Mouse (Mus musculus) spleen, postnatal 10 days (tissue): ENCODE measurements around the gene Gpr18.
A peak's percentile ranks its signal among the peaks of the same experiment; 100 is the strongest.

Source experiments
- DNase-seq, 2 experiments: peaks; one replicate each; pipeline ENCODE4 v3.0.0; 2021 to 2022; ENCODE audit warnings: low spot score in 2 of 2

Gene Gpr18

DNA sequence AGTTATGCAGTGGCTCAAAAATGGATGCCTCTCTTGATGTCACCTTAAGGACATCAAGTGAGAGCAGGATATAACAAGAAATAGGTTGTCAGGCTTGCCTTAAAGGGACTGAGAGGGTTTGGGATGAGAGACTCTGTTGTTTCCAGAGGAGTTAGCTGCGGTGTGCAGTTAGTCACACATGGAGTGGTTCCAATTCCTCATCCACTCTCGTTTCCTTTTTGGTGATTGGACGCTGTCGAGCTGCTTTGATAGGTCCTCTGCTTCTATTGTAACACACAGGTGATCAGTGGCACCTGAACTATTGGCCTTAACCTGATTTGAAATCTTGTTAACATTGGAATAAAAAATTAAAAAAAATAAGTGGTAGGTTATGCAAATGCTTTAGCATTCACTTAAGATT, 7.2 kb upstream of the Gpr18 start:
- no peak for DNase-seq

DNA sequence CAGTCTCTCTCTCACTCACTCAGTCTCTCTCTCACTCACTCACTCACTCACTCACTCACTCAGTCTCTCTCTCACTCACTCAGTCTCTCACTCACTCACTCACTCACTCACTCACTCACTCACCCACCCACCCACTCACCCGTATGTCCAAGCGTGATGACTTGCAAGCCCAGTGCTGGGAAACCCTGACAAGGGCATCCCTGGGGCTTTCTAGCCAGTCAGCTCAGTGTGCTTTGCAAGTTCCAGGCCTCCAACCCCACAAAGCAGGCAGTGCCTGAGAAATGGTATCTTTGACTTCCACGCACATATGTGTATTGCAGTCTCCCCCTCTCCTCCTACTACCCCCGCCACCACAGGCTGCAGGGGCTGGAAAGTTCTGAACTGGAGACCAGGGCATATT, 6.4 kb upstream of the Gpr18 start:
- peak in 1 of 2 experiments; percentile 6 for DNase-seq

DNA sequence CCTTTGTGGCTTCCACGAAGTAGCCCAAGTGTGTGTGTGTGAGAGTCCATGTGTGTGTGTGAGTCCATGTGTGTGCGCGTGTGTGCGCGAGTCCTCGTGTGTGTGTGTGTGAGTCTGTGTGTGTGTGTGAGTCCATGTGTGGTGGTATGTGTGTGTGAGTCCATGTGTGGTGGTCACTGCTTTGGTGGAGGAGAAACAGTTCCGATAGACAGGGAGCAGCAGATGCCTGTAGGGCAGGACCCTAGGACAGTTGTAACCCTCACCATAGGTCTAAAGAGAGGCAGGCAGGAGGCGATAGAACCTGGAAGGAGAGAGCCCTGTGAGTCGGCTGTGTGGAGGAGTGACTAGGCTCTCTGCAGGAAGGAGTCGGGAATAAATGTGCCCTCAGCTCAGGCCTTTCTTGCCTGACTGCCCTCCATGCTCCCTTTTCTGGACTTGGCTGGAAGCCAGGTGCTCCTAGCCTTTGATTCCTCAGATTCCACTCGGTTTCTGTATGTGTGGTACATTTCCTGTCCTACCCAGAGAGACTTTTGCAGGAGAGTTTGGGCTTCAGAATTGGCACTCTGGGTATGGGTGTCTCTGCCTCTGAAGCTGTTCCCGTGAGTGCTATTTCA, 5.0 kb upstream of the Gpr18 start:
- peak in 1 of 2 experiments; percentile 18 for DNase-seq

DNA sequence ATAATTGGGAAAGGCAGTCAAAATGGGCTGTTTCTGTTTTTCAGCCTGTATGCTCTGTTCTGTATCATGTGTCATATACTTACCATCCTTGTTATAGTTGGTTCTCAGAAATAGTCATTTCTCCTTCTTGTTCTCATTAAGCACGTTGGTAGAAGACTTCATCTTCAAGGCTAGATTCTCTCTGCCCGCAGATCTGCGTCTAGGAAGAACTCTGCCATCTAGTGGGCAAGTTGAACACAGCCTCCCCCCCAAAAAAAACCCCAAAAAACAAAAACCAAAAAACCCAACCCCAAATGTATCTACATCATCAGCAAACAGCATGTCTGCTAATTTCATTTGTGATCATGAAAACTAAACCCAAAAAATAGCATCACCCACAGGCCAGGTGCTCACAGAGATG, 4.2 kb upstream of the Gpr18 start:
- peak in 1 of 2 experiments; percentile 31 for DNase-seq

DNA sequence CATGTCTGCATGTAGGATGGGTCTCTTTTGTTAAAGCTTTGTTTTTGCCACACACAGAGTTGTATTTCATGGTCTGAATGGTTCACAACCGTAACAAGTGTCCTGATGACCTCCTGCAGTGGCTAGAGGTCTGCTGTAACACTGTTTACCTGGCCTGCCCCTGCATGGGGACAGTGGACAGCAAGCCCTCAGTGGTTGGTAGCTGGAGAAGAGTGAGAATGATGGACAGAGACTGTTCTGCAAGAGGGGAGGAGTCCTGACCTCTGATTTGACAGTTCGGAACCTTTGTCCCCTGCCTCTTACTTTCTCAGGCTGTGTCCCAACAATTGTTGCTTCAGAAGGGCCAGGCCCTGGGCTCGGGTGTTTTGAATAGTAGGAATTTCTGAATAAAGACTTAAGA, 2.7 kb upstream of the Gpr18 start:
- peak in 1 of 2 experiments; percentile 7 for DNase-seq

DNA sequence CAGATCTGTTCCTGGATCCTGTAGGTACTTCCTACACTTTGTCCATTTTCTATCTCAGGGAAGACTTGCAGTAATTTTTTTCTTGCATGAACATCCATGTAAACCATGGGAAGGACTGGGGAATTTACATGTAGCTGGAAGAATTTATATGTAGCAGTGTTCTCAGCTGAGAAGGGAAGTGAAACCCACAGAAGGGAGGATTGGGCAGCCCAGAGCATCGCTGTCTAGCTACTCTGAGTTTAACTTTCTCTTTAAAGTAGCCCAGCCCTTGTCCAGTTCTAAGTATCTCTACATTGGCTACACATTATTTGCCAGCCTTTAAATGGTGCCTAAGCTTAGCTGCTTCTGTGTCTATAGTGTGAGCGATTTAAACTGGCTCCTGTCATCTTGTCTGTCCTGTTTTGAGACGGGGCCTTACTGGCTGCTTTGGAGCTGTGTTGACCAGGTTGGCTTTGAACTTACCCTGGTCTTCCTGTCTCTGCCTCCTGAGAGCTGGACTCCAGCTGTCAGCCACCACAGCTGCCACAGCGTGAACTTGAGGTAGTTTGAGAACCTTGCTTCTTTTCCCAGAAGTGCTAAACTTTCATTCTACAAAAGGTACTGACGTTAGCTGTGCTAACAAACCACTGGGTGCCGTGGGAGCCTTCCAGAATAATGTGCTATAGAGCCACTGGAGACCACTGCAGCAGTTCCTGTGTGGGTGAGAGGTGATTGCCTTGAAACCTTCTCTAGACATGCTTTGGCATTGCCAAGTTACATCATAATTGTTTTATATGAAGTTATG, 922 bp upstream of the Gpr18 start:
- DNase-seq: no peak

DNA sequence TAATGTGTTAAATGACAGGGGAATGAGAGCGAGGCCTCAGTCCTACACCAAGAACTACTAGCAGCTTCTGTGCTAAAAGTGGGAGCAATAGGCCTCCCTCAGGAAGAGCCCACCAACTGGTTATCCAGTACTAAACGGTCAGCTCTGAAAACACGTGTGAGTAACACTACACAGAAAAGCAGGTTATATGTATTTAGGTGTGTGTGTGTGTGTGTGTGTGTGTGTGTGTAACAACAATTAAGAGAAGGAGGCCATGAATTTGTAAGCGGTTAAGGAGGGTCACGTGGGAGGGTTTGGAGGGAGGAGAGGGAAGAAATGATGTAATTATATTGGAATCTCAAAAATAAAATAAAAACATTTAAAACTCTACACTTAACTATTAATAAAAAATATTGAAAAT, 438 bp downstream of the Gpr18 start:
- no peak for DNase-seq

DNA sequence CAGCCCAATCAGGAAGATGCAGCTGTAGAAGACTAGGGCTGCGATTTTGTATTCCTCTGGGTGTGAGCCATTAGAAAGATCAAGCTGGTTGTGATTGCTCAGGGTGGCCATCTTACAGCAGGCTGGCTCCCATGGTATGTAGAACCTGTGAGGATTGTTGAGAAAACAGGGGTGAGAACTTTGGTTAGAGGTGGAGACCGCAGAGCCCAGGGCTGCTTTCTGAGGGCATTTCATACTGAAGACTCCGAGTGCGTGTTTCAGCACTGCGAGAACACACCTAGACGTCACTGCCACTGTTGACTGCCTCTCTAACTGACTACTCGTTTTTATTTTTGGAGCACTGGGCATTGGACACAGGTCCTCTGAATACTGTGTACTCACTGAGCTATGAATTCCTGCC, 3.1 kb downstream of the Gpr18 start:
- DNase-seq: no peak

DNA sequence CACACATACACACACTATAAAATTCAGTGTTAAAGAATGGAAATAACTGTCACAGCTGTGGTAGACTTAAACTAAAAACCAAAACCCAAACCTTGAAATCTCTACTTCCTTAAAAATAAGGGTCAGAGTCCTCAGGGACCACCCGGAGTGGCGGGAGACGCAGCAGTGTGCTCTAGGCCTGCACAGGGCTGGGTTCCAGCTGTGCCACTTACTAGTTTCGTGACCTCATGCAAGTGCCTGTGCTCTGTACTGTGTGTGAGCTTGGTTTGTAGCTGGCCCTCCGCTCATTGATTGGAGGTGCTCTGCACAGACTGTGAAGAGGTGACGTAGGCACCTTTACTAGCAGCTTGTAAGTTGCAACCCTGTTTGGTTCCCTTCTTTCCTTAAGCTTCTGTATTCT, 5.7 kb downstream of the Gpr18 start:
- no peak for DNase-seq

DNA sequence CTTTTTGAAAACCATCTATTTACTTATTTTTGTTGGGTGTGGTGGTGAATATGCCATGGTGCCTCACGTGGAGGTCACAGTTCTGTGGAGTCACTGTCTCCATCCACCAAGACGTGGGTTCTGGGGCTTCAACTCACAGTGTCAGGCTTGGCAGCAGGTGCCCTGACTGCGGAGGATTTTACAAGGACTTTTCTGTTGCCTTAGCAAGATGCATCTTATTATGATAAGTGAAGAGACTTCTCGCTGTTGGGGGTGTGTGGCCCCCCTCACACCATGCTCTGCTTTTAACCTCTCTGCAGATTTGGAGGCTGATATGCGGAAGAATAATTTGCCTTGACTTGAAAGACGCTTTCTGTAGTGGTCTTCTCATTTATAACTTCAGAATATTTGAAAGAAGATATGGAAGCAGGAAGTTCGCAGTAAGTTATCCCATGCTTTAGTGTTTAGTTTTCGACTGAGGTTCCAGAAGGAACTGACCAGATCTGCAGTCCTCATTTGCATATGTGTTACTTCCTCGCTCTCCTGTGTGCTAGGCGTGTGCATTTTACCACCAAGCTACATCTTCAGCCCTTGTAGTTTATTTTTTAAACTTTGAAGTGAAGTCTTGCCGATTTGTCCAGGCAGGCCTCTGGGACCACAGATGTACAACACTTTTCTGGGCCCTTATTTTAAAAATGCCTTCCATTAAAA, 8.4 kb downstream of the Gpr18 start:
- no peak for DNase-seq

DNA sequence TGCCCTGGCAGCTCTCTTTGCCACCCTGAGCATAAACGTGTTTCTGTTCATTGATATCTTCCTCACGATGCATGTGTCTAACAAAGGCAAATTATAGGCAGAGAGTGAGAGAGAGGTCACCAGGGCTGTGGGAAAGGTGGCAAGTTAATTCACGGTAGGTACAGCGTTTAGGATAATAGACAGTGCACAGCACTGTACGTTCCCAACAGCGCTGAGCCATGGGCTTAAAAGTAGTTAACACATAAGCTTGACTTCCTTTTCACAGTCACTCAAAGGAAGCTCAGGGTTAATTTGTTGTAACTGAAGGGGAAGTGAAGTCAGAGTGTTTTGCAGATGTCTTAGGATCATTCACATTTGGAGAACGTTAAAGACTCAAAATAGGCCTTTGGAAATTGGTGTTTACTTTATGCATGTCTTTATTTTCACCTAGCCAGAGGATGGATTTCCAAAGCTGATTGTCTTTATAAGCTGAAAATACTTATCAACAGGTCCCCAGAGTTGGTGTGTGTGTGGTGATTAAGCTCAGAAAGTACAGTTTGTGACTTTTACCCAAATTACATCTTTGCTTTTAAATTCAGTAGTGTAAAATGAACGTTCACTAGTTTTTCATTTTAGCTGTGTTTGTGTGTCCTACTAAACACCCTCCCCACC, 9.1 kb downstream of the Gpr18 start:
- DNase-seq: no peak

DNA sequence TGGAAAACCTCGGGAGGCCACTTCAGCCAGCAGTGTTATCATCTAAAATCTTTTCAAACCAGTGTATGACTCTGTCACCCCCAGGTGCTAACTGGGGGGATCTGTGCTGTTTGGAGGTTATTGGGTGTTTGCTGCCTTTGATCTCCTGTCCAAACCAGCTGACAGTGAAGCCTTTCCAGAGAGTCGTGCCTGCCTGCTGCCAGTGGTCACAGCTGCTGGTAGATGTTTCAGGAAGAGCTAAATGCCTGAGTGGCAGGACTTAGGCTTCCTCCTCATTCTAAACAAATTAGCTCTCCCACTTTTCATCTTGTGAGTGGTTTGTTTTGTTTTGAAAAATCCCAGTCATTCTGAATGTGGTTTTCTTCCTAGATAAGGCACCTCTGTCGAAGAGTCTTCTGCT, 10.8 kb downstream of the Gpr18 start:
- no peak for DNase-seq

DNA sequence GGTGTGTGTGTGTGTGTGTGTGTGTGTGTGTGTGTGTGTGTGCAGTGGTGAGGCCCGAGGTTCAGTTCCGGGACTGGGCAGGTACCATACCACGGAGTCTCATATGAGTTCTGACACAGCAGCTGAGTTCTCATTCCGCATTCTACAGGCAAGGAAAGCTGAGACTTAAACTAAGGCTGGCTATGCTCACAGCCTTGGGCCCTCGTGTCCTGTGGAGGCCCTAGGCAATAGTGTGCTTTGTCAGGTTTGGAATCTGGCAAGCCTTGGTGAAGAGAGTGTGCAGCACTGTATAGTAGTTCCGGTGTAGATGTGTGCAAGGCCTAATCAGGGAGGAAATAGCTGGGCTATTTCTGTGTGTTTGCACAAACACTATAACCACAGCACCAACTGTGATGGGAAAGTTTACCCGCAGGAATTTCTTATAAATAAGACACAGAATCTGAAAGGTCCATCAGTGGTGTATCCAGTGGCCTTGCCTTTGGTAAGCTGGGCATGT, 12.2 kb downstream of the Gpr18 start:
- DNase-seq: no peak

DNA sequence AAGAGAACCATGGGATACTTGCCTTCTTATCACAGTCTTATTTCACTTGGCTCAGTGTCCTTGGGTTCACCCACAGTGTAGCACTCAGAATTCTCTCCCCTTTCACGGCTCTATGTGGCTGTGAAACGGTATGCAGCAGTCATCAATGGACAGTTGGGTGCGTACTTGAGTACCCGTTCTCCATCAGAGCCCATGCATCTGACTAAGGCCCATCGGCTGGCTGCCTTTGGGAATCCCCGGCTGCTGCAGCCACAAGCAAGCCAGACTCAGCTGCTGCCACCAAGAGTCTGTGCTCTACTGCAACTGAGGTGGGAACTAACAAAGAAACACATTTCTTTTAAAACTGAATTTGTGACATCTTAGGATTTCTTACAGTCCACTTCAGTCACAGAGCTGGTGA, 14.1 kb downstream of the Gpr18 start:
- DNase-seq: no peak

DNA sequence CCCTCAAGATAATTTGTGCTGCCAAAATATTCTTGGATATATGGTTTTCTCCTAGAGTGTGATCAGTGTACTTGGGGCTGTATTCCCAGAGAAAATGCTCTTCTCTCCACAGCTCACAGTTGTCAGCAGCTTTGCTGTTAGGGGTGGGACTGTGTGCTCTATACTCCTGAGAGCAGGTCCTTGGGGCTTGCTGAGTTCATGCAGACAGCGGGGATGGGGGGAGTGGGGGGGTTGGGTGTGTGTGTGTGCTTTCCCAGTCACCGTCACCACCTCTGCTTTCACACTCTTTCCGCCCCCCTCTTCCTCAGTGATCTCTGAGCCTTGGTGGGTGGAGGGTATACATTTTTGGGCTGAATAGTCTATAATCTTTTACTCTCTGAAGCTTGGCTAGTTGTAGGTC, 16.5 kb downstream of the Gpr18 start:
- no peak for DNase-seq

DNA sequence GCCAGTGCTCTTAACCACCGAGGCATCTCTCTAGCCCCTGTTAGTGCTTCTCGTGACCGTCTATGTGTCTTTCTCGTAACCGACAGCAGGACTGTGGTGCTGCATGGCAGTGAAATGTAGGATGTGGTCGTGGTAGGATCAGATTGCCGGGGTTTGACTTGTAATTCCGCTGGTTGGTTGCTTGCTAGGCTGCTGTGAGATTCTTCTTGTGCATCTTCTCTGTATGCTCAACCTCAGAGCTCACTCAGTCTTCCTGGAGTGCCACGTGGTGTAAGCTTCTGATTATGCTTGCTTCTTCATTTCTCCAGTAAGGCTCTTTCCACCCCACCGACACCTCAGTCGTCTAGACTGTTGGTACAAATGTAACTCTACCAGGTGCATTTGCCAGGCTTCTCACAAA, 17.1 kb downstream of the Gpr18 start:
- DNase-seq: no peak

DNA sequence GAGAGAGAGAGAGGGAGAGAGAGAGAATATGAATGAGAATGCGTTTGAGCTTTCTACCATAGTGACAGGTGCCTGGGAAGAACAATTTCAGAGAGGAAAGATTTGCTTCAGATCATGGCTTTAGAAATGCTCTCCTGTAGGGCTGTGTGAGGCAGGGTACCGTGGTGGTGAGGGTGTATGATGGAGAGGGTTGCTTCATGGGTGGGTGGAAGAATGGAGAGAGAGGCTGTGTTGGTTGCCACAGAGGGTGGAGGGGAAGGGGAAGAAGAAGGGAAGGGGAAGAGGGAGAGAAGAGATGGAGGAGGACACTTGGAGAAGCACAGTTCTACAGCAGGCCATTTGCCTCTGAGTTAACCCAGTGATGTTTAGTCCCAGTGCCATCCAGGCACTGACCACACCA, 17.8 kb downstream of the Gpr18 start:
- DNase-seq: no peak

DNA sequence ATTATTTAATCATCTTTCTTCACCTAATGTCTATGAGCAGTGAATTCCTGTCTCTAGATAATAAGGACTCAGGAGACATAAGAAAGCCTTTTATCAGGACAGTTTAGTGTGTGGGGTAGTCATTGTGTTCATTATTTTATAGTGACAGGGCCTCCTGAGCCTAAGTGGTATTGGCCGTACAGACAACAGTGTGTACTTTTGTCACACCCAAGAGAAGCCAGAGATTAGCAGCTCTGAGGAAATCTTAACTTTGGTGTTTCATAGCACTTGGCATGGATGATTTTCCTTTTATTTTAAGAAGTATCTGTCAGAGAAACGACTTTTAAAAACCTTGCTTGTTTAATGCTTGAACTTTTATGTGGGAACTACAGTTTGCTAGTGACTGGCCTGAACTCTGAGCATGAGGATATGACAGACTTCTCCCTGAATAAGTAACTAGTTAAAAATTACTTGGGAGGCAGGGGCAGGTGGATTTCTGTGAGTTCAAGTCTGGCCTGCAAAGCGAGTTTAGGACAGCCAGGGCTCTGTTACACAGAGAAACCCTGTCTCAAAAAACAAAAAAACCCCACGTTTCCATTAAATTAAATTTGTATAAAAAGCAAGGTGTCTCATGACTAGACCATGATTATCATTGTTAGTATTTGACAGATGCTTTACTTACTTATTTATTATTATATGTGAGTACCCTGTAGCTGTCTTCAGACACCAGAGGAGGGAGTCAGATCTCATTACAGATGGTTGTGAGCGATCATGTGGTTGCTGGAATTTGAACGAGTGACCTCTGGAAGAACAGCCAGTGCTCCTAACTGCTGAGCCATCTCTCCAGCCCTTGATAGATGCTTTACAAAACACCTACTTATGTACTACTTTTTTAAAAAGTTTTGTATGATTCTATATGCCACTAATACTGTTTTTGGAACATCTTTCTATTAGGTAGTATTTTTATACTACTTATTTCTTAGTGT, 19.2 kb downstream of the Gpr18 start:
- DNase-seq: no peak

DNA sequence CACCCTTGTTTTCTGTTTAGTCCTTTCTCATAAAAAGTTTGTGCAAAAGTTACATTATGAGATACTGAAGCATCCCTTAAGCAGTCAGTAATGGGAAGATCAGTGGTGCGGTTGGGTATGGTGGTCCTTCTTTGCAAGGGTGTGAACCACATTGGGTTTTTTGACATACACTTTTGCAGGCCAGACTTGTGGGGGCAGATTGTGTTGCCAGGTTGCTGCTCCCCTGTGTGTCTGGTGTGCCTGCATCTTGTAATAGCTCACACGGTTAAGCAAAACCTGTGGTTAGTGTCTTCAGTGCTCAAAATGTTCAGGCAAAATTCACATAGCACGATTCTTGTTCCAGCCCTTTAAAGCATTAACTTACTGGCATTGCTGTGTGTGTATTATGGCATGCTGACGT, 20.3 kb downstream of the Gpr18 start:
- DNase-seq: no peak

DNA sequence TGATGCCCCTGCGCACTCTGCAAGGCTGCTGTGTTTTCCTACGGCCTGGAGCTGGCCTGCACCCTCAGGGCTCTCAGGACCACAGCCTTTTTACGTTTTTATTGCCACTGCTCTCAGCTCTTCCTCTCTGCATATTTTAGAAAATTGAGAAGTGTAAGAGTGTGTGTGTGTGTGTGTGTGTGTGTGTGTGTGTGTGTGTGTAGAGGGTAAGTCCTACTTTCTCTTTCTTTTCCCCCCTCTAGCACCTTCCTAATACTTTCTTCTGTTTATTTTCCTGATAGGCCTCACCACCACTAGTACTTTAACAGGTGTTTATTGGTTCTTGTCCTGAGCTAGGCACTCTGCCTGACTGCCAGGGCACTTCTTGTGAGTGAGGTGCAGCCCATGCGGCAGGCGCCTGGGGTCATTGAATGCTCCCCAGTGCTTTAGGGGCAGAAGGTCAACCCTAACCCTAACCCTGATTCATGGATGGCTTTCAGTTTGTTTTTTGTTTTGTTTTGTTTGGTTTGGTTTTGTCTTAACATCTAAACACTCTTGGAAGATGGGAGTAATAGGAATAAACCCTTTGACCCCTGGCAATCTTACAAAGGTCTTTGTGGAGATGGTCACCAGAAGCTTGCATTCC, 21.0 kb downstream of the Gpr18 start:
- DNase-seq: no peak

DNA sequence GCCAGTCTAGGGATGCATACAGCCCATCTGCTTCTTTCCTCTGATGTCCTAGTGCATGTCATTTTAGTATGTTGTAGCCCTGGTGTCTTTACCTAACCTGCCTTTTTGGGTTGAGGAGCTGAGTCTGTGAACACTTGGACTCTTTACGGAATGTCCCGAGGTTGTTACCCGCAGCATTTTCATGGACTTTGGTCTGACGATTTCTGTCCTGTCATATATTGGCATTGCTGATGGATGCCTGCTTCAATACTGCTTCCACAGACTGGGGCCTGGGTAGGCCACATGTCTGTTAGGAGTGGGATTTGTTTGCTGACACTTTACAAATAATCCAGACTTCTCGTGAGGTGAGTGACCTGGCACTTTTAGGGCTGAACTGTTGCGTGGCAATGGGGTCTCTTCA, 21.8 kb downstream of the Gpr18 start:
- DNase-seq: no peak
